Mouse (Mus musculus): Measurements from ENCODE around the gene Slc5a8.

DNA sequence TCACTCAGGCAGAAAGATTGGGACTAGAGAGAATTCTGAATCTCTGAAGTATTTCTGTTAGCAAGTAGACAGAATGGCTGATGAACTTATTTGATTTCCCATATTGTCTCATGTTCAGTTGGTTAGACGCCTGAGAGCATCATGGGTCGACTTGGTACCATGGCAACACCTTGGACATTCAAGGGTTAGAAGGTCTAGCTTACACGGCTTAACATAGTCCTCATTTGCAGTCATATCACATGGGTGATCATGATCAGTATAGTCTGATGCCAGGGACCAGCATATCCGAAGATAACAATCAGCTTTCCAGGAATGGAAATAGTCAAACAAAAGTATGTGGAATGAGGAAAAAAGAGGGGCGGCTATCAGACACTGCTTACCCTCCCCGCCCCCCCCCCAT, 93.1 kb downstream of the Slc5a8 start:
- TF ChIP-seq CTCF (IDR thresholded peaks at IDR 0.05; ENCODE audit: control insufficient read depth, insufficient read depth, insufficient replicate concordance, low read depth, low read length) (no peak), POLR2A (IDR thresholded peaks at IDR 0.05; ENCODE audit: control insufficient read depth, low read depth, low read length) (no peak)

Data from testis, adult 2 months (tissue).